Mouse (Mus musculus) heart, postnatal 14 days (tissue): ENCODE data around the gene Gmfg. TPM values are rescaled to one million over a fixed set of nuclear protein-coding genes. Genes with fewer than 3 reads are reported as not detected.

ENCODE experiments used
- DNase-seq, 2 experiments: peaks; one replicate each; pipeline ENCODE4 v3.0.0; 2021 to 2022
- intact Hi-C: fragments of 180-260 bp; cut with DNase I; formaldehyde crosslinking; loops from one replicate; pipeline ENCODE4 v1.15.1; 2025
- total RNA-seq, 2 experiments: library from RNA; stranded (reverse); gene quantifications; 2 replicates each; pipeline ENCODE4 v1.2.3; 2021

The Gmfg gene
- total RNA-seq, 2 experiments from 2014 or later, result 8.1 to 18.8 TPM

DNA sequence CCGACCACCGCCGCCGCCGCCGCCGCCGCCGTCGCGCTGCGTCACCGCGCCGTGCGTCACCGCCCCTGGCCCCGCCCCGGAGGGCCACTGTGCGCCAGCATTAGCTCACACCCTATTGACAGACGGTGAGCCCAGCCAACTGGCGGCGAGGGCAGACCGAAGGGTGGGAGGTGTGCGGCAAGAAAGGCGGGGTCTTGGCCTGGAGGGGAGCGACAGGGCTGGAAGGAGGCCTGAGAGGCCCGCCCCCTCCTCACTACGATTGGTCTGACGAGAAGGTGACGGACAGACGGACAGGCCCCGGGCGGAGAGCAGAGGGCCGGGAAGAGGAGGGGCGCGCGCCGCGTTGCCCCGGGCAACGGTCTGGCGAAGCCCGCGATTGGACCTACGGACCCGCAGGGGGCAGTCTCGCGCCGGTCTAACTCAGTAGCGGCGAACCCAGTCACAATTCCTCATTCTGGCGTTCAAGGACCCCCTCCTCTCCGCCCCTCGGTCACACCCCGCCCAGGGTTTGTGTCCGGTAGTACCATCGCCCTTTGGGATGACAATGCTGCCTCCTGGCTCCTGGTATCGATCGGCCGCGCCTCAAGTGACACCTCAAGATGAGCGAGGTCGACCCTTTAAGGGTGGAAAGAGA, 859 bp upstream of the Gmfg start:
- DNase-seq, result peak; percentile 100
- intact Hi-C loops, result no loop called here

DNA sequence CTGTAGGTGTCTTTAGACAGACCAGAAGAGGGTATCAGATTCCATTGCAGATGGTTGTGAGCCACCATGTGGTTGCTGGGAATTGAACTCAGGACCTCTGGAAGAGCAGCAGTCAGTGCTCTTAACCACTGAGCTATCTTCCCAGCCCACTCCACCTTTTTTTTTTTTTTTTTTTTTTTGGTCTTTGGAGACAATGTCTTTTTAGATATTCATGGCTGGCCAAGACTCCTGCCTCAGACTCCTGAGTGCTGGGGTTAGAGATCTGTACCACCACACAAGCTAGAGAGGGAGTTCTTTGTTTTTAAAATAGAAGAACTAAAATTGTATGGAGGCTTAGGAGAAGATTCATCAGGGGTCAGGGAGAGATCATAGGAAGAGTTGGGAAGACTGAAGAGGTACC, 717 bp downstream of the Gmfg start:
- no peak for DNase-seq
- intact Hi-C loops, result no loop called here

DNA sequence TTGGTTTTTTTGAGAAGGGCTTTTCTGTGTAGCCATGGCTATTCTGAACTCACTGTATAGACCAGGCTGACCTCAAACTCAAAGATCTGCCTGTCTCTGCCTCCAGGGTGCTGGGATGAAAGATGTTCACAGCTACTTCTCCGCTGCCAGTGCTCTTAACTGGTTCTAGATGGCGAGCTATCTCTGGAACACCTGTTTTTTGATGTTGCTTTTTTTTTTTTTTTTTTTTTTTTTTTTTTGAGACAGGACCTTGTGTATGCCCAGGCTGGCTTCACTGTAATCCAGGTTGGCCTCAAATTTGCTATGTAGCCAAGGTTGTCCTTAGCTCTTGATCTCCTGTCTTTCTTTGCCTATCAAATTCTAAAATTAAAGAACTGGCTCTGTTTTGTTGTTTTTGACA, 1.5 kb downstream of the Gmfg start:
- intact Hi-C loops, result no loop called here
- no peak for DNase-seq

DNA sequence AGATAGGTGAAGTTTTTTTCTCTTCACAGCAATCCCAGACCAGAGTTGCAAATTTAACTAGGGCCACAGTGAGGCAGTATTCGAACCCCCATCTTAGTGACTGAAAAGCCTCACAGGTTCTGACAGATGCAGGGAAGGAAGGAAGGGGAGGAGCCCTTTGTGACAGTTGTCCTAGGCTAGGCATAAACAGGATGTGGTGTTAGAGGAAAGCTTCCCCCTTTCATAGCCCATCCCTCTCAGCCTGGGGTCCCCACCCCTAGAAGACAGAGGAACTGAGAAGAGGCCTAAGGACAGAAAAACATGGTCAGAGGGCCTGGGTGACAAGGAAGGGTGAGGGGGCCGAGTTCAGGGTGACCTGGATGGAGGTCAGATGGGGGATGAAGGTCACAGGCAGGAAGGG, 3.5 kb downstream of the Gmfg start:
- intact Hi-C loops, result no loop called here
- peak; percentile 21 to 28 for DNase-seq

DNA sequence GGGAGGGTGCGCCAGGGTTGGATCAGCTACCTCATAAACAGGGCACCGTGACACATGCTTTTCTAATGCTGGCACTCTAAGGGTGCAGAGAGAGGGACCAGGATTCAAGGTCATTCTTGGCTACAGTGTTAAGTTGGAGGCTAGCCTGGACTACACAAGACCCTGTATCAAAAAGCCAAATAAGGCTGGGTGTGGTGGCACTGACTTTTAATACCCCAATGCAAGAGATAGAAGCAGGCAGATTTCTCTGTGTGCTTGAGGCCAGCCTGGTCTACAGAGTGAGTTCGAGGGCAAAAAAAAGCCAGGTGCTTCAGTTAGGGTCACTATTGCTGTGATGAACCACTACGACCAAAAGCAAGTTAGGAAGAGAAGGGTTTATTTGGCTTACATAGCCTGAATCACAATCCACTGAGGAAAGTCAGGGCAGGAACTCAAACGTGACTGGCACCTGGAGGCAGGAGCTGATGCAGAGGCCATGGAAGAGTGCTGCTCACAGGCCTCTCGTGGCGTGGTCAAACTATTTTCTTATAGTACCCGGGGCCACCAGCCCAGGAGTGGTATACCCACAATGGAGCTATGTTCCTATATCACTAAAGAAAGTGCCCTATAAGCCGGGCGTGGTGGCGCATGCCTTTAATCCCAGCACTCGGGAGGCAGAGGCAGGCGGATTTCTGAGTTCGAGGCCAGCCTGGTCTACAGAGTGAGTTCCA, 4.7 kb downstream of the Gmfg start:
- intact Hi-C loops, result no loop called here
- DNase-seq, result no peak

DNA sequence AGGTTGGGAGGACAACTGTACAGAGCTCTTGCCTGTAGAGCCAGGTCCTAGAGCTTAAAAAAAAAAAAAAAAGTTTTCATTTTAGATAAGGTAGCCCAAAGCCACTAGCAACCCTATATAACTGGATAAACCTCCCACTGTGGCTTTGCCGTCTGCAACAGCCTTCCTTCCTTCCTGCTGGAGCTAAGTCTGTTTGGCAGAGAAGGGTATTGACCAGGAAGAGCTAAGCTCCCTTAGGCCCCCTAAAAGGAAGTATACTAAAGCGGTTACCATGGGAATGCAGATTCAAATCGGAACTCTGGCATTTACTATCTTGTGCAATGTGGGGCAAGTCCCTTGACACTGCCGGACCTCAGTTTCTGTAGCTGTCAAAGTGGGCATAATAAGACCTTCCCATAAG, 5.4 kb downstream of the Gmfg start:
- no peak for DNase-seq
- intact Hi-C loops, result no loop called here

DNA sequence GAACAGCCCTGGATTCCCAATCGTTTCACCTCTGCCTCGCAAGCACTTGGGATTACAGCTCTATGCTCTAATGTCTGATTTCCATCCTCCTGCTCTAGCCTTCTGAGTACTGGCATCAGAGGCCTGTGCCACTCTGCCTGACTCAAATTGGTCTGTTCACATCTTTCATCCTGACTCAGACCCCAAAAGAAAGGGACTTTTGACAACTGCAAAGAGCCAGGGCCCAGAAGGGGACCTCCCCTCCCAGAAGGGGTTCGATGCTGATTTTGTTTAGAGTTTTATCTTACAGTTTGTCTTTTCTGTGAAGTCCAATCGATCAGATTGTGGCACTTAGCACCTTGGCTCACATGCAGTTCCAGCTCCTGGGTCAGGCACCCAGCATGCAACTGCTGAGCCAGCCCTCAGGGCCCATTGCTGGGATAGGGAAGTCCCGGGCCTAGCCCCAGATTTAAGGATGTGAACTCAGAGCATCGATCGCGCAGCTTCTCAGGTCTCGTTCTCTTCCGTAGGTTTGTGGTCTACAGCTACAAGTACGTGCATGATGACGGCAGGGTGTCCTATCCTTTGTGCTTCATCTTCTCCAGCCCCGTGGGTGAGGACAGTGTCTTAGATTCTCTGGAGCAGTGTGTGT, 7.2 kb downstream of the Gmfg start:
- intact Hi-C loops, result no loop called here
- DNase-seq, result no peak

DNA sequence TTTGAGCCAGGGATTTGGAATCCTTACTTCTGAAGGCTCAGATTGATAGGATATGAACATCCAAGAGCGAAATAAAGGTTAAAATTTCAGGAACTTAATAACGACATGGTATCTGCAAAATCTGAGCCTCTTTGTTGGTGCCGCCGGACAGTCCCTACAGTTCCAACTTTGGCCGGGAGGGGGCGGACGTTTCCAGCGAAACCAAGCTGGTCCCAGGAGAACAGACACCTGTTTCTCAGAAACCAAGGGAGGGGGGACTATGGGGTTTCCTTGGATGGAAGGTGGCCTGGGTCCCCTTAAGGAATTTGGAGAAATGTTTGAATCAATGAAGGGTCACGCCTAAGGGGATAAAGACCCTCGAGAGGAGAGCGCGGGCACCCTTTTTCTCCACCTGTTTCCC, 9.2 kb downstream of the Gmfg start:
- peak; percentile 80 to 90 for DNase-seq
- intact Hi-C loops, result loop anchor here (1.0 to 5.0 kb wide), 3 partner anchors 82 to 281 kb away; no protein-coding TSS in a partner anchor

DNA sequence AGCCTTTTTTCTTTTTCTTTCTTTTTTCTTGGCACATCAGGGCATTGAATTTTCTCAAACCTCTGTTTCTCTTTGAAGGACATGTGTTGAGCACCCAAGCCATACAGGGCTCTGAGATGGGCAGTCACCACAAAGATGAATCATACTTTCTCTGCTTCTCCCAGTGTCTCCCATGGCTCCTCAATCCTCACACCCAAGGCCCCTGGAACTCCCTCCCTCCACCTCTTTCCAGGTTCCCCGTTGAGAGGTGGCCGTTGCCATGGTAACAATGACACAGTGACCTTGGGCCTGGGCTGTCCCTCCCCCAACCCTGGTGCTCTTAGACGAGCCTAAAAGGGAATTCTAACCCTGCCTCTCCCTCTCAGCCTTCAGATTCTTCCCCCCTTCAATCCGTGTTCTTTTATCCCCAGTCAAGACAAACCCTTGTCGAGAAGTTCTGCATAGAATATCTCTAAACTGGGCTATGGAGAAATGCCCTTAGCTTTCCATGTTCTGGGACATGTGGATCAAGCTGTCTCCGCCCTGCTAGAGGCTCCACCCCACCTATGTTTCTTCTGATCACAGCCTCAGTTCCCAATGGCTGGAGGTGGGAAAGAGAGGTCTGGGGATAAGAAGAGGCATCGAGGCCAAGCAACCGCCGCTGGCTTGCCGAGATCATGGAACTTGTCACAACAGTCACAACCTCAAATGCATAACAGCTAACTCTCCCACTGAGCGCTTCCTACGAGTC, 10.0 kb downstream of the Gmfg start:
- no peak for DNase-seq
- intact Hi-C loops, result loop anchor here (5.0 kb wide), 1 partner anchor 280 kb away; no protein-coding TSS in a partner anchor

DNA sequence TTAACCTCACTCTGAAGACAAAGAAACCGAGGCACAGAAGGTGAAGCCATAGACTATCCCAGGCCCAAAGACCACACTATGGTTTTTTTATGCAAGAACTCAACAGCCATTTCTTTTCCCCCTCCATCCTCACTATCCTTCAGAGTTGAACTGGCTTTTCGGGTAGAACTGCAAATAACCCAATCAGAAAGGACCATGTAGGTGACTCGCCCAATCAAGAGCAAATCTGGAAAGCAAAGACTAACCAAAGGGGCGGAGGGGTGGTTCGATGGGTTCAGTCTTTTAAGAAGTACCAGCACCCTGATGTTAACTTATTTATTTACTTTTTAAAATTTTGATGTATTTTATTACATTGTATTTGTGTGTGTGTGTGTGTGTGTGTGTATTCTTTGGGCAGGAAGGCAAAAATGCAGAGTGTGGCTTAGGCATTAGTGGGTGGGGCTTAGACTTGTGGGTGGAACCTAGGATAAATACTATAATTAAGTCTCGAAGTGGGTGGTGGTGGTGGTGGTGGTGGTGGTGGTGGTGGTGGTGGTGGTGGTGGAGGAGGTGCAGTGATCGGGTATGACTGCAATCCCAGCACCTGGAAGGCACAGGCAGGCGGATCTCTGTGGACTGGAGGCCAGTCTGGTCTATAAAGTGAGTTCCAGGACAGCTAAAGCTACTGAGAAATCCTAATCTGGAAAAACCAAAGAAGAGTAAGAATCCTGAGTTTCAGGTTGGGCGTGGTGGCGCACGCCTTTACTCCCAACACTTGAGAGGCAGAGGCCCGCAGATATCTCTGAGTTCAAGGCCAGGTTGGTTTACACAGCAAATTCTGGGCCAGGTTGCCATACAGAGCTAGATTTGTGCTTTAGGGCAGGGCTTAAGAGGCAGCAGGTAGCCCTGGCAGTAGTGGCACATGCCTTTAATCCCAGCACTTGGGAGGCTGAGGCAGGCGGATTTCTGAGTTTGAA, 10.9 kb downstream of the Gmfg start:
- intact Hi-C loops, result loop anchor here (5.0 kb wide), 1 partner anchor 279 kb away; no protein-coding TSS in a partner anchor
- DNase-seq, result no peak

DNA sequence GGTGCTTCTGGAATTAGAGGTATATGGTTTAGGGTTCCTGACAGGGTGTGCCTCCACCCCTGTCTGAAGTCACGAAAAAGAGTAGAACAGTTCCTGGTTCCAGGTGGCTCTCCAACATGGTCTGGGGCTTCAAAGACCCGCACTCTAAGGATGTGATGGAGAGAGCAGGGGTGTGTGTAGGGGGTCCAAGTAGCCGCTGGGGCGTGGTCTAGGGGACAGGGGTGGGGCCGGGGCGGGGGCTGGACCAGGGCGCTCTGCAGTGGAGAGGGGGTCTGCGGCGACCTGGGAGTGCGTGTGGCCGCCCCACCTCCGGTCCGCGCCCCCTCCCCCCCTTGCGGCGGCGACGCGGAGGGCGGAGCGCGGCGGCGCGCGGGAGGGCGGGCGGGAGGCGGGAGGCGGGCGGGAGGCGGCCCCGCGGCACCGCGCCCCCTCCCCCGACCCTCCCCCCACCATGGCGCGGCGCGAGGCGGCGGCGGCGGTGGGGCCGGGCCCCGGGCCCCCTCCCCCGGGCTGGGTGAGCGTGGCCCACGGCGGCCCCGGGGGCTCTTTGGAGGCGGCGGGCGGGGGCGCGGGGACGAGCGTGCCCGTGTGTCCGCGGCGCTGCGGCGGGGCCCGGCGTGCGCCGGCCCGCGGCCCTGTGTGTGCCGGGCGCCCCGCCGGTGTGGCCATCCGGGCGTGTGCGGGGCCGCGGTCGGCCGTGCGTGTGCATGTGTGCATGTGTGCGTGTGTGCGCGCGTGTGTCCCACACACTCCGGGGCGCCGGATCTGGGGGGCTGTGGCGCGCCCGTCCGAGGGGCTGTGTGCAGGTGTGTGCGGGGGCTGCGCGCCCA, 14.5 kb downstream of the Gmfg start, which contains the start of gene Lrfn1:
Gene Lrfn1 (plus strand): TSS at position 450 of the 830 bp plus-strand sequence.
- intact Hi-C loops, result no loop called here
- DNase-seq, result peak in 1 of 2 experiments; percentile 34

DNA sequence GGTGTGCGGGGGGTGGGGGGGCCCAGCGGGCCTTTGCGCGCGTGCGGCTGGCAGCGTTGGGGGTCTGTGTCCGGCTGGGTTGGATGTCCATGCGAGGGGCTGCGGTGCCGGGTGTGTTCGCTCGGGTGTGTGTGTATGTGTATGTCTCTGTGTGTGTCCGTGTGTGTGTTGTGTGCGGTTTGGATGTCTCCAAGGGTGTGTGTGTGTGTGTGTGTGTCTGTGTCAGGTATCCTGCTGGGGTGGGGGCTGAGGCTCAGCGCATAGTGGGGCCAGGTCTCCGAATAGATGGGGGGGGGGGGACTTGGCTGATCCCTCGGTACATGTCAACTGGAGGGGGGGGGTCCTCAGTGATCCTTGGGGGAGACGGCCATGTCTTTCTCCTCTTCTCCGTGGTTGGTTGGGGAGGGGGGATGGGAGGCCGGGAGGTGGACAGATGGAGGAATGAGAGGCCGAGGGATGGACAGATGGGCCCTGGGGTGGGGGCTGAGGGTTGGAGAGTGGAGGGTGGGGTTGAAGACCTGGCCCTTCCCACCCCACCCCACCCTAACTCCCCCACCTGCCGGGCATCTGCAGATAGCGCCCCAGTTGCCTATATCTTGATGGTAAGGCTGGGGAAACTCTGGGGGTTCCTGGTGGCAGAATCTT, 15.2 kb downstream of the Gmfg start:
- intact Hi-C loops, result no loop called here

DNA sequence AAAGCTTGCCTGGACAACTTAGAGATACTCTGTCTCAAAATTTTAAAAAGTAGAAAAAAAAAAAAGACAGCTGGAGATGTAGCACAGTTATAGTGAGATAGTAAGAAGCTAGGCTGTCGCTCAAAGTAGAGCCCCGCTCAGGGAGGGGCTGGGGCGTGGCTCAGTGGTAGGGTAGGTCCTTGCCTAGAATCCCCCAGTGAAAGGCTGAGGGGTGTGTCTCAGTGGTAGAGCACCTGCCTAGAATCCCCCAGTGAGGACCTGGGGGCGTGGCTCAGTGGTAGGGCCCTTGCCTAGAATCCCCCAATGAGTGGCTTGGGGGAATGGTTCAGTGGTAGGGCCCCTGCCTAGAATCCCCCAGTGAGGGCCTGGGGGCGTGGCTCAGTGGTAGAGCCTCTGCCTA, 23.1 kb downstream of the Gmfg start:
- DNase-seq, result no peak
- intact Hi-C loops, result no loop called here

More for the DNA sequence above, 15.2 kb downstream of the Gmfg start:
- no peak for DNase-seq

DNA sequence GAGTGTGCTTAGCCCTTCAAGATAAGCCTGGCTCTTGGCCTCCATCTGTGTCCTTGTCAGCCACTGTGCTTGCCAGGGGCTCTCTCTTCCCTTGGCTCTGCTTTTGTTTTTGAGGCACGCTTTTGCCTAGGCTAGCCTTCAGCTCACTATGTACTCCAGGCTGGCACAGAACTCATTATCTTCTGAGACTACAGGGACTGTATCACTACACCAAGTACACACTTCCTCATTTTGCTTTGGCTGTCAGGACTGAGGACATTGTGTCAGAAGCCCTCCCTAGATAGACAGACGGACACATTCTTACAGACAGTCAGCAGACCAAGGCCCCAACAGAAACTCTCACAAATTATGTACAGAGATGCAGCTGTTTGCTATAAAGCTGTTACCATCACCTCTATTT, 25.5 kb downstream of the Gmfg start:
- intact Hi-C loops, result no loop called here

DNA sequence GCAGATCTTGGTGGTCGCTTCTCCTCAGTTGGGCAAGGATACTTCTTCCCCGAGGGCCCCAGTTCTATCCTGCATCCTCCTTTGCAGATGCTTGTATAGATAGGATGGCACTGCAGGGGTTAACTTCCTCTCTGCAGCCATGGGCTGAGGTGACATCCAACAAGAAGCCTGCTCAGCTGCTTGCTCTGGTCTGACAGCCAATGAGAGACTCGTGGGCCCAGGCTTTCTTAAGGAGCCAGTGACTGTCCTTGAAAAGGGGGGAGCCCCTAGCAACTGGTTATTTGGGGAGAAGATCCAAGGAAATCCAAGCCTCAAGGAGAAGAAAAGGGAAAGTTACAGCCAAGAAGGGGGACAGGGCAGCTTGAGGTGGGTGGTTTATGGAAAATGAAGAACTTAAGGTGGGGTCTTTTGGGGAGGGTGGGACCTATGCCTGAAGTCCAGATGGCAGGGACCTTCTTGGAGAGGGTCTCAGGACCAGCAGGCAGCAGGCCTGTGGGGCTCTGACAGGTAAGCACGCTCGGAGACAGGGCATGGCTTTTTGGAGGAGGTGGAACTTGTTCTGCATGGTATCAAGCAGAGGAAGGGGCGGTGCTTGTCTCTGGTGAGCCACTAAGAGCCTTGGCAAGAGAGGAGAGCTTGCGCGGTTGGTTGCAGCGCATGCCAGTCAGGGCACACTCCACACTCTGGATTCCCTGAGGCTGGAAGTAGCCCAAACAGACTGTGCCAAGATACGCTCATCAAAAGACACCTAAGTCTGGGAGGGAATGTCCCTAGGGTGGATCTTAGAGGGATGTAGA, 27.4 kb downstream of the Gmfg start:
- peak in 1 of 2 experiments; percentile 30 for DNase-seq
- intact Hi-C loops, result no loop called here

More for the DNA sequence above, 25.5 kb downstream of the Gmfg start:
- no peak for DNase-seq

DNA sequence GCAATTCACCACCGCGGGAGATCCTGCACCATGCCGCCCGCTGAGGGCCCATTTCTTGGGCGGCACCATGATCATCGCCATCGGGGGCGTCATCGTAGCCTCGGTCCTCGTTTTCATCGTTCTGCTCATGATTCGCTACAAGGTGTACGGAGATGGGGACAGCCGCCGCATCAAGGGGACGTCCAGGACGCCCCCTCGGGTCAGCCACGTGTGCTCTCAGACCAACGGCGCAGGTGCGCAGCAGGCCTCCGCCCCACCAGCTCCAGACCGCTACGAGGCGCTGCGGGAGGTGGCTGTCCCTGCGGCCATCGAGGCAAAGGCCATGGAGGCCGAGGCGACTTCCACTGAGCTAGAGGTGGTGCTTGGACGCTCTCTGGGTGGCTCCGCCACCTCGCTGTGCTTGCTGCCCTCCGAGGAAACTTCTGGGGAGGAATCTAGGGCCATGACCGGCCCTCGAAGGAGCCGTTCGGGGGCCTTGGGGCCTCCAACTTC, 29.5 kb downstream of the Gmfg start:
- intact Hi-C loops, result no loop called here
- DNase-seq, result no peak

DNA sequence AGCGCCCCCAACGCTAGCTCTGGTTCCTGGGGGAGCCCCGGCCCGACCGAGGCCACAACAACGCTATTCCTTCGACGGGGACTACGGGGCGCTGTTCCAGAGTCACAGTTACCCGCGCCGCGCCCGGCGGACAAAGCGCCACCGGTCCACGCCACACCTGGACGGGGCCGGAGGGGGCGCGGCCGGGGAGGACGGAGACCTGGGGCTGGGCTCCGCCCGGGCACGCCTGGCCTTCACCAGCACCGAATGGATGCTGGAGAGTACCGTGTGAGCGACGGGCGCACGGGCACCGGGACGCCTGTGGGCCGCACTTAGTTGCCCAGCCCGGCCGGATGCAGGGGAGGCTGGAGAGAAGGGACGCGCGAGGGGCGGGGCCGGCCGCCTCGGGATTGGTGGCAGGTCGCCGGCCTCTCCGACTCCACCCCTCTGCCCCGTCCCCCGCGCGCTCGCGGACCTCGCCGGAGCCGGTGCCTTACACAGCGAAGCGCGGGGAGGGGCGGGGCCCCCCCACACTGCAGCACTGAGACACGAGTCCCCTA, 30.0 kb downstream of the Gmfg start:
- intact Hi-C loops, result no loop called here
- peak; percentile 59 to 63 for DNase-seq
